Mouse (Mus musculus) skeletal muscle tissue, adult 2 months (tissue): ENCODE data around the gene Tomm40l.
A peak's percentile ranks its signal among the peaks of the same experiment; 100 is the strongest.
"Not testable (repeated sequence)": the region's sequence is repeated elsewhere in the genome, so short reads cannot be mapped to it uniquely, and the experiment has no call there.

Experiments used
- DNase-seq: peaks from one replicate; pipeline ENCODE4 v3.0.0-alpha.2; 2012; ENCODE audit warnings: low read depth, low spot score

The Tomm40l gene

GRCm38 (mm10) chr1:171250680-171251593 is 28.6 kb upstream of the Tomm40l start, which contains the start of gene Ndufs2:
Gene Ndufs2, minus strand, starts transcription at chr1:171251388.
- no peak for DNase-seq

DNA sequence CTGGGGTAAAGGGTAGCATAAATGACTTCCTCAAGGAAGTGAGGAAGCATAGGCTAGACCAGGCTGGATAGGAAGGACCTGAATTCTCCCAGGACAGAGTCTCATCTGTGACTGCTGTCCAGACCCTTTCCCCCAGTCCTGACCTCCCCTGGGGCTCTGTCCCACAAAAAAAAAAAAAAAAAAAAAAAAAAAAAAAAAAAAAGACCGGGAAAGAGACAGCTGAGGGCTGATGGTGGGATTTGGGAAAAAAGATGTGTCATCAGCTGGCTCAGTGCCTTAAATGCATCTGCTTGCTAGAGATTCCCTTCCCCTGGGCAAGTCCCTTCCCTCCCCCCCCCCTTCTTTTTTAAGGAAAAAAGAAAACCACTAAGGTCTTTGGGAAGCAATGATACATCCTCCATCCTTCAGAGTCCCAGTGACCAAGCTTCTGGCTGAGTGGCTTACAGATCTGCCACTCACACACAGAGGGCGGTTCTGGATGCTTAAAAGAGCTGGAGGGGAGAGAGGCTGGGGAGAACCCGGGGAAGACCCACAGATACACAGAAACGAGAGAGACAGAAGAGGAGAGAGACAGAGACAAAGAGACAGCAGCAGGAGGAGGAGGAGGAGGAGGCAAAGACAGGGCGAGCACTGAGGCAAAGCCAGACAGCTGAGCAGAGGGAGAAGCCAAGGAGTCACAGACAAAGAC is 27.7 kb upstream of the Tomm40l start, which contains the start of gene Adamts4:
TSS of gene Adamts4 (plus strand) at position 509 of the 688 bp plus-strand sequence.
- DNase-seq: no peak

DNA sequence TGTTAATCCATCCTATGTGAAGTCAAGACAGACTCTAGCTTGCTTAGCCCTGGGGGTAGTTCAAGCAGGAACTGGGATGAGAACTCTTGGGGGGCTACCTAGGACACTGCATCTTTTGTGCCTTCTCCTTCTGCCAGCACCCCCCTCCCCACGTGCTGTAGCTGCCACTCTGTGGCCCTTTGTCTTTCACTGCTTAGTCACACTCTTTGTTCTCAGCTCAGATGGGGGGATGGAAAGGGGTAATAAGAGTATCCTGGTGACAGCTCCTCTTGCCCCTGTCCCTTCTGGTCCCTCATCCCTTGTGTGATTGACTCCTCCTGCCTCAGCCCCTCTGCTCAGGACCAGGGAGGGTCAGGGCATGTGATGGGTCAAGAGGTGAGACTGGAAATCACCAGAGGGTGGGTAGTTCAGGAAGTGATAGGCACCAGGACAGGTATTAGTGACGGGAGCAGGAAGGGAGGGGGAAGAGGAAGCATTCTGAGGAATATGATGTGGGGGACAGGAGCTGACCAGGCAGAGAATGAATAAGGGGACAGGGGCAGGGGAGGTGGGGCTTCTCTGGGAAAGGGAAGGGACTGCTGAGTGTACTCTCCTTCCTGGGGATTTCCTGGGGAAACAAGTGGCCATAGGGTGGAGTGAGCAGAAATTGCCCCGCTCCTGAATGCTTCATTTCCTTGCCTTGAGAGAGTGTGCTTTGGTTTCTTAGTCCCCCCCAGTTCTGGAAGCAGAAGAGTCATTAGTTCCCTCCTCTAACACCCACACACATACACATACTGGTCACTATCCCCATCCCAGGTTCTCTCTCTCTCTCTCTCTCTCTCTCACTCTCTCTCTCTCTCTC is 26.3 kb upstream of the Tomm40l start:
- no peak for DNase-seq

DNA sequence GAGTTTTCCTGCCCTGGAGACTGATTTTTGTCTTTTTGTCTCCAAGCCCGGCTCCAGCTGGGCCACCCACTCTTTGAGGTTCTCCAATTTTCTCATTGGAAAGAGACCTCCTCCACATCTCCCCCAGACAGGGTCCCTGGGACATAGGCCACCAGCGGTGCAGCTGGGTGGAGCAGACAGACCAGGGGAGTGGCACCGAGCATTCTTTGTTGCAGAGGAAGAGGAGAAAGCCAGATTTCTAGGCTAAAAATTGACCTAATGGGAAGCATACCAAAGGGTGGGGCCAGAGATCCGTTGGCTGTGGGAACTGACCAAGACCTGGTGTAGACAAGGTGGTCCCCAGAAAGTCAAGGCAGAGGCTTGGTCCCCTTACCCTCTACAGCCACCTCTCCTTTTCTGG is 25.6 kb upstream of the Tomm40l start:
- DNase-seq: no peak

GRCm38 (mm10) chr1:171247453-171247841 is 25.1 kb upstream of the Tomm40l start:
- no peak for DNase-seq

- peak; percentile 99 for DNase-seq
Observed at GRCm38 (mm10) chr1:171246709-171247452, 24.6 kb upstream of the Tomm40l start.

GRCm38 (mm10) chr1:171245353-171245752 is 23.0 kb upstream of the Tomm40l start:
- no peak for DNase-seq

- DNase-seq: not testable (repeated sequence)
Observed at GRCm38 (mm10) chr1:171241952-171242351, 19.6 kb upstream of the Tomm40l start.

DNA sequence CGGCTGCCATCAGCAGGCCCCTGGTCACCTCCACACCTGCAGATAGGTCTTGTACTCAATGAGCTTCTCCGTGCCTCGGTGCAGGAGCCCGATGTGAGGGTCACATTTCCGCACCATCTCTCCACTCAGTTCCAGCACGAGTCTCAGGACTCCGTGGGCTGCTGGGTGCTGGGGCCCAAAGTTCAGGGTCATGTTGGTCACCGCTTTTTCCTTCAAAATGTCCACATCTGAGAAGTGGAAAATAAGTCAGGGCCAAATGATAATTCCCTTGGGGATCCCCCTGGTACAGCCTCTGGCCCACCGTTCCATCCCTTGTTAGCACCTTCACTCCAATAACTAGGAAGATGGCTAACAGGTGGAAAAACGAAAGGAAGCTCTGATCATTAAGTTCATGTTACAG is 18.6 kb upstream of the Tomm40l start:
- no peak for DNase-seq

DNA sequence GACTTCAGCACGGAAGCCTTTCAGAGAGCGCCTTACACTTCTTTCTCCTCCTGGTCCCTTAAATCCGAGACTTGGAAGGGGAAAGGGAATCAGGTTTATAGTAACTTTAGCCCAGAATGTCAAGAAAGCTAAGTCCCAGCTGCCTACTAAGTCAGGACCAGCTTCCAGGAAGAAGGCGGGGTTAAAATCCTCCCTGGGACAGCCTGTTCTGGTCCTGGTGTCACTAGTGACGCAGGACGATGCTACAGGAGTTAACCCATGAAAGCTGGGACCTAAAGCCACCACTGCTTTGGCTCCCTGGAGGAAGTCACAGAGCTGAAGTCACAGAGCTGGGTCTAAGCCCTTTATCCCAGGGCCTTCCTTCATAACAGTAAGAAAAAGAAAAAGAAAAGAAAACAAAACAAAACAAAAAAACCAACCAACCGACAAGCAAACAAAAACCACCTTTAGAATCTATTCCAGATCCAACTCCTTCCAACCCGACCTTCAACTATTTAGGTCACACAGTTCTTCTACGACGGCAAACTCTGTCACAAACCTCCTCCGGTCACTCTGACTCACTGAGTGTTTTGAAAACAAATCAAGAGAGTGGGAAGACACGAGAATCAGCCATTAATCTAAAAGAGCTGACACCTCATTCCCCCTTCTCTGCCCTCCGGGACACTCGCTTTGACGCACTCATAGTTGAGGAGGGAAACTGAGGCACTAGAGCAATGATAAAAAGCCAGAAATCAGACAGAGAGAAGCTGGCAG is 17.9 kb upstream of the Tomm40l start:
- peak; percentile 86 for DNase-seq

- no peak for DNase-seq
Observed at GRCm38 (mm10) chr1:171238463-171238862, 16.1 kb upstream of the Tomm40l start.

DNA sequence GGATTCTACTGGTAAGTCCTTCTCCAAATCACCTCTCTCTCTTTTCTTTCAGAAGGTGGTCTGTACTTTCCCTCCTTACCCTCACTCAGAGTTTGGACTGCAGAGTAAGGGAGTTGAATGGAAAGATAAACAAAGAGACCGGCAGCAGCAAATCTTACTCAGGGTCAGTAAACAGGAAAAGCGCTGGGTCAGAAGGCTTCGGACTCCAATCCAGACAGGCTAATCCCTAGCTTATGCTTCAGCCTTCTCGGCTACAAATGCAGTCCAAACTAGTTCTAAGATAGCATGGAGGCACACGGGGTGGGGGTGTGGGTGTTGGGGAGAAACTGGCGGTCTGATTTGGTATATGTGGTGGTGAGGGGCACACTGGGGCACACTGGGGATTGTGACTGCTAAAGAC is 15.1 kb upstream of the Tomm40l start:
- DNase-seq: no peak

GRCm38 (mm10) chr1:171235791-171236190 is 13.5 kb upstream of the Tomm40l start:
- DNase-seq: peak; percentile 73

GRCm38 (mm10) chr1:171234538-171234937 is 12.2 kb upstream of the Tomm40l start:
- DNase-seq: no peak

GRCm38 (mm10) chr1:171234126-171234525 is 11.8 kb upstream of the Tomm40l start, which contains the start of gene Fcer1g:
Gene Fcer1g, minus strand, starts transcription at chr1:171234365.
- no peak for DNase-seq

DNA sequence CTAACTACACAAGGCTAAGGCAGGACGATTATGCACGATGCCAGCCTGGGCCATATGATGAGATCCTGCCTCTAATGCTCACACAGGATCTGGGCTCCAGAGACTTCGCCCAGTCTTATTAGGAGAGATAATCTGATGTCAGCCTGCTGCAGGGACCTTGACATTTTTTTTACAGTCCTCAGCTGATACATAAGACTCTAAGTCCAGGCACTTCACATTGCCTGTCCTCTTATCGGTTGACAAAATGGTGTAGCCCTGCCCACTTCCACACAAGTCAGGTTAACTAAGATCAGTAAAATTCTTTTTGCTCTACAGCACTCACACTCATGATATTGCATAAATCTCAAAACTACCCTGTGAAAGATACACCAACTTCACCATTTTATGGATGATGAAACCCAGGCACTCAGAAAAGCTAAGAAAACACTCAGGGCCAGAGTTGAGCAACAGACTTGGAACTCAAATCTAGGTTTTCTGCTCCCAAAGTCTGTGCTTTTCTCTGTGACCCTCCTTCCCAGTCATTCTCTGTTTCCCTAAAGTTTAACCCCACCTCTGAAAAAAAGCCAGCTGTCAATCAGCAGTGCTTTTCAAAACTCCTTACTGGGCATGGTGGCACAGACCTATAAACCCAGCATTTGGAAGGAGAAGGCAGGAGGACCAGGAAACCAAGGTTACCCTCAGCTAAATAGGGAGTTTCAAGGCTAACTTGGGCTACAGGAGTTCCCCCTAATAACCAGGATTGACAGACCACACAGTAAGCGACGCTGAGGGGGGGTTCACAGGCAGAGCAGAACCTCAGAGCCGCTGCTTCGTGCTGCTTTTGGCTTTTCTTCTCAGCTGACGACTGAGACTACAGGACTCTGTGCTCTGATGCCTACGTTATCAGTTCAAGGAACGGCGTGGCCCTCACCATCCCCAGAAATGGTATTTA is 10.8 kb upstream of the Tomm40l start:
- no peak for DNase-seq

- no peak for DNase-seq
Observed at GRCm38 (mm10) chr1:171232348-171232747, 10.0 kb upstream of the Tomm40l start.

DNA sequence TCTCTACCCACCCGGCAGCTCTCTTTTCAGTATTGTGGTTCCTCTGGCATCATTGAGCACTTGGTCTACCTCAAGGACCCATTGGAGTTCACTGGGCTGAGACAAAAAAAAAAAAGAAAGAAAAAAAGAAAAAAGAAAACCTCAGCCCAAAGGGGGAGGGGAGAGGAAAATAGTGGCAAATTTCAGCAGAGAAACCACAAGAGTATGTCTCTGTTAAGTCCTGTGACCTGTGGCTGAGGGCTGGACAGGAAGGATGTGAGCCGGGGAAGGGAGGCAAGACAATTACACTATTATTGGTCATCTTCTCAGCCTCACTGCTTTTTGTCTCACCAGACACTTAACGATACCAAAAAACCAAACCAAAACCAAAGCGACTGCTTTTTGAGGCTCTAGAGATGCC is 9.5 kb upstream of the Tomm40l start:
- no peak for DNase-seq

DNA sequence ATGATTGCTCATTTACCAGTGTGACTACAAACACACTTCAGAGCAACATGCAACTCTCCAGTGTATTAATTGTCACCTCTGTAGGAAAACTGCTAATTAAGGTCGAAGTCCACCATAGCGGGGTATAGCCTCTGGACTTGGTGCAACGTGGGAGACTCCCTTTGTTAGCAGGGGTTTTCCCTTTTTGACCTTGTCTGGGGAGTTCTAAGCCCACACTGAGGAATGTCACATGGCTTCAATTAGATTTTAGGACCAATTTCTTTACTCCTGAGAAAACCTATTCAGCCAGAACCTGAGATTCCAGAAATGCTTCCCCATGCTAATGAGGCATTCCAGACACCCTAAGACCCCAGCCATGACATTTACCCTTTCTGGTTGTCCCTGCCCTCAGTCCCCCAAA is 7.9 kb upstream of the Tomm40l start:
- DNase-seq: no peak
